Mouse (Mus musculus) liver, adult (tissue): ENCODE data around the gene Prkce.

ENCODE experiments used
- GATA4 ChIP-seq: IDR thresholded peaks from 2 replicates; pipeline ENCODE4 v1.6.1; 2014; ENCODE audit warnings: mild to moderate bottlenecking, low read length; ENCODE audit not compliant: insufficient replicate concordance

Prkce gene

GRCm38 (mm10) chr17:86344032-86344431 is 176.4 kb downstream of the Prkce start:
- TF ChIP-seq GATA4 = no peak

GRCm38 (mm10) chr17:86345234-86346005 is 177.8 kb downstream of the Prkce start:
- TF ChIP-seq GATA4 = no peak

- no peak for TF ChIP-seq GATA4
These were observed 182.7 kb downstream of the Prkce start for GRCm38 (mm10) chr17:86350236-86350635.

- peak; percentile 84 for TF ChIP-seq GATA4
These were observed 183.2 kb downstream of the Prkce start for GRCm38 (mm10) chr17:86350791-86351261.

GRCm38 (mm10) chr17:86351282-86351681 is 183.7 kb downstream of the Prkce start:
- TF ChIP-seq GATA4 = no peak

- TF ChIP-seq GATA4 = no peak
These were observed 184.9 kb downstream of the Prkce start for GRCm38 (mm10) chr17:86352247-86353037.

GRCm38 (mm10) chr17:86353679-86354078 is 186.1 kb downstream of the Prkce start:
- TF ChIP-seq GATA4 = no peak

GRCm38 (mm10) chr17:86354101-86354500 is 186.5 kb downstream of the Prkce start:
- TF ChIP-seq GATA4 = no peak

GRCm38 (mm10) chr17:86354896-86355295 is 187.3 kb downstream of the Prkce start:
- TF ChIP-seq GATA4 = no peak

GRCm38 (mm10) chr17:86355318-86355717 is 187.7 kb downstream of the Prkce start:
- TF ChIP-seq GATA4 = no peak

GRCm38 (mm10) chr17:86355772-86356451 is 188.3 kb downstream of the Prkce start:
- TF ChIP-seq GATA4 = no peak

- TF ChIP-seq GATA4 = no peak
These were observed 190.8 kb downstream of the Prkce start for GRCm38 (mm10) chr17:86358388-86358787.

GRCm38 (mm10) chr17:86358847-86359246 is 191.3 kb downstream of the Prkce start:
- no peak for TF ChIP-seq GATA4

- no peak for TF ChIP-seq GATA4
These were observed 193.3 kb downstream of the Prkce start for GRCm38 (mm10) chr17:86360849-86361248.

GRCm38 (mm10) chr17:86363356-86363755 is 195.8 kb downstream of the Prkce start:
- TF ChIP-seq GATA4 = no peak
